Mouse (Mus musculus) olfactory bulb, adult 2 months (tissue): Measurements from ENCODE around the gene Prss23. TPM values are rescaled to one million over a fixed set of nuclear protein-coding genes. Genes with fewer than 3 reads are reported as not detected.

Experiments
- H3K27ac ChIP-seq: fragments of 200-500 bp; 2 replicates; pipeline ENCODE4 v1.5.1; 2012; ENCODE audit warnings: low read depth, low read length; ENCODE audit not compliant: insufficient read depth
- H3K4me1 ChIP-seq: fragments of 200-500 bp; 2 replicates; pipeline ENCODE4 v1.6.1; 2012; ENCODE audit warnings: low read length; ENCODE audit not compliant: control insufficient read depth, insufficient read depth
- H3K4me3 ChIP-seq: fragments of 200-500 bp; 2 replicates; pipeline ENCODE4 v1.5.1; 2012; ENCODE audit warnings: mild to moderate bottlenecking, low read depth, low read length, moderate library complexity; ENCODE audit not compliant: insufficient read depth
- CTCF ChIP-seq: fragments of 200-500 bp; IDR thresholded peaks from 2 replicates; pipeline ENCODE4 v1.5.1; 2012; ENCODE audit warnings: low read depth, mild to moderate bottlenecking, low read length, moderate library complexity; ENCODE audit not compliant: insufficient read depth
- POLR2A ChIP-seq: fragments of 200-500 bp; IDR thresholded peaks from 2 replicates; pipeline ENCODE4 v1.6.1; 2012; ENCODE audit warnings: mild to moderate bottlenecking, low read depth, low read length, moderate library complexity; ENCODE audit not compliant: insufficient read depth
- WGBS: fragments of 180-500 bp; shearing (Covaris S2); methylation state at CpG from one replicate; pipeline ENCODE4 v1.1.7; 2018; 5-methylcytosine and 5-hydroxymethylcytosine counted together
- polyA plus RNA-seq: library from polyadenylated mRNA; stranded (reverse); fragments of >200 nt; gene quantifications from 2 replicates; pipeline ENCODE4 v1.2.4, GENCODE M21; 2012; ENCODE audit warnings: low replicate concordance; ENCODE audit not compliant: missing spikeins, insufficient read depth, insufficient read length

Prss23 gene
- polyA plus RNA-seq, 1 experiment: not detected

DNA sequence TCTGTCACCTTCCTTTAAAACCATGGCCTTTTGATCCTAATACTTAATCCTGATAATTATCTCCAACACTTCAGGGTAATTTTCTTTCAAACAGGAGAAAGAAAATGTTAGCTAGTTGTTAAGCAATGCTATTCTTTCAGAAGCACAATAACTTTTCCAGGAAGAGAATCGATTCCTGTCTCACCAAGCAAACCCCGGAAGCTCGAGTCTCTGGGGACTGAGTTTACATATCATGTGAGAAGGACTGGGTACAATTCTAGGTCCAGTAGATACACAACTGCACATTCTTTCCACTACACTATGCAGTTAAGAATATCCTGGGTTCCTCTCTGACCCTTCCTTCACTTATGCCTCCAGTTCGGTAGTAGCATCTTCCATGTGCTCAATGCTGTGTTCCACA, 29.7 kb upstream of the Prss23 start:
- Histone ChIP-seq H3K4me3 (no peak overlapping the region), H3K27ac (no peak overlapping the region), H3K4me1 (peaks cover 12% of the 10 kb centered on the region)
- TF ChIP-seq POLR2A (no peak), CTCF (no peak)
- WGBS: 54% methylated on average over 4 of the region's 4 CpGs

DNA sequence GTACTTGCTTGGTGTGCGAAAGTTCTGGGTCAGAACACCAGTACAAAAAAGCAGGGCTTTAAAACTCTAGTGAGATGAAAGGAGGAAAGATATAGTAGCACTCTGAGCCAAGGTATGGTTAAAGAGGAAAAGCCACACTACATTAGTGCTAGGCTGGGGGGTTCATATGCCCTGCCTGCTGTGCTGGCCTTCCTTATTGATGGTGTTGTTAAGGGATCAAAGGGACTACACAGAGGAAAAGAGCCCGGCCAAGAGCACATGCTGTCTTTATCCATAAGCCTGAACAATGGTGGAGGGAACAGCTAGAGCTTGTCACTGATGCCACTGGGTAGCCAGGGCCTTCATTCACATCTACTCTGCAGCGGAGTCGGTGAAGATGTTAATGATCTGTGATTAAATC, 28.2 kb upstream of the Prss23 start:
- Histone ChIP-seq H3K27ac (no peak overlapping the region), H3K4me1 (peaks cover 11% of the 10 kb centered on the region), H3K4me3 (no peak overlapping the region)
- 64% methylated on average over 4 of the region's 4 CpGs for WGBS
- no peak for TF ChIP-seq CTCF
- TF ChIP-seq POLR2A: no peak

DNA sequence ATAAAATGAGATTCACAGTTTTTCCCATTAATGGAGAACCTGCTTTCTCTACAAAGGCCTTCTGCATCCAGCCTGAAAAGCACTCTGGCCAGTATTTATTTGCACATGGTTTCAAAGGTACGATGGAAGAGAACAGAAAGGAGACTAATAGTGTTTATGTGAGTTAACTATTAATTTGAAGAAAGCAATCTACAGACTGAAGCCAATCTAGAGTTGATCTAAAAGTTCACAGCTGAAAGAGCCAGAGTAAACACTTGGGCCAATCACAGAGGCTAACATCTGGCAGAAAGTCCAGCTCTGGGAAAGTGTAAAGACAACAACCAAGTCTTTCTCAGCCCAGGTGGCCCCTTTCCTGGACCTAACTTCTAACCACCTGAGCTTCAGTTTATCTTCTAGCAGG, 27.1 kb upstream of the Prss23 start:
- H3K4me3 ChIP-seq: no peak overlapping the region
- WGBS: 85% methylated on average over 1 of the region's 1 CpGs
- no peak overlapping the region for H3K27ac ChIP-seq
- TF ChIP-seq CTCF: no peak
- no peak for TF ChIP-seq POLR2A
- H3K4me1 ChIP-seq: peaks cover 8% of the 10 kb centered on the region

DNA sequence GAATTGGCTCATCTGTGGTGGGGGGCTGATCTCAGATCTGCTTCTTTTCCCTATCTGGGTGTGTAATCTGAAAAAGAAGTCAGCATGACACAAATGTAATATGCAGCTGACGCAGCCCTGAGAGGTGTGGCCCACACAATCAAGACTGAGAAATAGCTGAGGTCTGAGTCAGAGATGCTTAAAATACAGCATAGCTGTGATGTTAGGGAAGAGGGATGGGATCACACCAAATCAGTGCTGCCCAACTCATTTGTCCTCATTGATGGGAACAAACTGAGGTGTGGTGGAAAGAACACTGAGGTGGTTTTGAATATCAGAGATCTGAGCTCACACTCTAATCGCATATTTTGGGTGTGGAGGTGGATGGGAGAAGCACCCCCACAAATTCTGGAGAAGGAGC, 14.0 kb upstream of the Prss23 start:
- H3K4me1 ChIP-seq: no peaks in the 10 kb centered on the region
- 58% methylated on average over 2 of the region's 2 CpGs for WGBS
- TF ChIP-seq POLR2A (no peak), CTCF (no peak)
- H3K27ac ChIP-seq: peak overlapping the region; percentile 8
- no peak overlapping the region for H3K4me3 ChIP-seq

DNA sequence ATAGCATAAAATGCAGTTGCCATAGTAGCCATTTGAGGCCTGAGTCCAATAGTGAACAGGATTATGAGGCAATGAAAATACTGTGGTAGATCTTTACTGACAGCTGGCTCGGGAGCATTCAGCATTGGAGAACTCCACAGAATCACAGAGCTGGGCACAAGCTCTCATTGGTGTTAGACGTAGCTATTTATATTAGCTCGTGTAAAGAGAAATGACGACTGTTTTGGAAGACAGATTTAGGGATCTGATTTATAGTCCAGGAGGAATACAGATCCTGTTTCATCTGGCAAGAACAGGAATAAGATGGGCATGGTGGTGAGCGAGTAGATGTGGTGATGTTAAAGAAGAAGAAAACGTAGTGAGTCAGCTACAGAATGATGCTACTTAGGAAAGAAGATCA, 12.4 kb upstream of the Prss23 start:
- Histone ChIP-seq H3K4me3 (no peak overlapping the region), H3K4me1 (no peaks in the 10 kb centered on the region), H3K27ac (no peak overlapping the region)
- WGBS: 90% methylated on average over 6 of the region's 6 CpGs
- TF ChIP-seq CTCF: no peak
- TF ChIP-seq POLR2A: no peak

DNA sequence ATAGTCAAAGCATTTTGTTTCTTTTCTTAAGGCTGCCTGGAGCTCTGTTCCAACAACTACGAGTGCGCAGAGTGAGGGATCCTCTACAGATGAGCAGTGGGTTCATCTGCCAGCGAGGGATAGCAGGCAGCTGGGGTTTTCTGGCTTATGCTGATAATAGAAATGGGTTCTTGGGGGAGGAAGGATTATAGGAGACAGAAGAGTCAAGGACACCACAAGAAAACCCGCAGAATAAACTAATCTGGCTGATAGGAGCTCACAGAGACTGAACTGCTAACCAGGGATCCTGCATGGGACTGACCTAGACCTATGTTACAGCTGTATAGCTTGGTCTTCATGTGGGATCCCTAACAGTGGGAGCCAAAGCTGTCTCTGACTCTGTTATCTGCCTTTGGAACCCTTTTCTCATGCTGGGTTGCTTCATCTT, 456 bp upstream of the Prss23 start:
- no peak overlapping the region for H3K4me3 ChIP-seq
- WGBS: 67% methylated on average over 4 of the region's 4 CpGs
- H3K4me1 ChIP-seq: peaks cover 8% of the 10 kb centered on the region

DNA sequence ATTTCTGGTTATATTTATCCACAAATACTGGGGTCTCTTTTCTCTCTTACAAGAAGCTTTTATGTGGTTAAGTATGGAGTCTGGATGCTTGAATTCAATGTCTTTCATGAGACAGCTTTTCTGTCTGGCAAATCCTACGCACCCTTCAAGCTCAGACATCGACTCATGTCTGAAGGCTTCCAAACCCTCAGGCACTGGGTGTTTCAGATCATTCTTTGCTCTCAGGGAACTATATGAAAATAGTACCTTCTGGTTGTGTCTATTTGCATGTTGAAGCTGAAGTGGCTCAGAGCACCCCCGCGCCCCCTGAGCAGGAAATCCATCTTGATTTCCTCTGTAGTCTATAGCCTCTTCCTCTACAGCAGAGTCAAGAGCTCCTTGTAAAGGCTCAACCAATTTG, 3.2 kb downstream of the Prss23 start:
- WGBS: 95% methylated on average over 4 of the region's 4 CpGs
- Histone ChIP-seq H3K27ac (no peak overlapping the region), H3K4me3 (no peak overlapping the region), H3K4me1 (peaks cover 8% of the 10 kb centered on the region)
- TF ChIP-seq POLR2A: no peak
- no peak for TF ChIP-seq CTCF

More for the DNA sequence above, 456 bp upstream of the Prss23 start:
- H3K27ac ChIP-seq: peak overlapping the region; percentile 84
- TF ChIP-seq CTCF (no peak), POLR2A (no peak)

DNA sequence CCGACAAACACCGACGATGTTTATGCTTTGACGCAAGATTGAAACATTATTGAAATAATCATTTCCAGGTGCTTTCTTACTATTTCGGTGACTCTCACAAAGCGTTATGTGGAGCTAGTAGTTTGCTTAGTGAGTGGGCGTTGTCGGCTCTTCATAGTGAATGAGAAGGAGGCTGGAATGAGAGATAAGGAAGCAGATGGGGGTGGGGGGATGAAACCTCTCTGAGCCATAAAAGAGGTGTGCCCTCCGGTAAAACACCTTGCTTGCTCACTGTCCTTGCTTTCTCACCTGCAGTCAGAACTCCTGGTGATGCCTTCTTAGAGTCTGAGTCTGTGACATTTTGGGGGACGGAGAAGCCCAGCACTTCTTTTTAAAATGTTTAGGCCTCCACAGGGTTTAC, 4.8 kb downstream of the Prss23 start:
- no peak overlapping the region for H3K27ac ChIP-seq
- H3K4me3 ChIP-seq: no peak overlapping the region
- TF ChIP-seq POLR2A: no peak
- TF ChIP-seq CTCF: no peak
- peaks cover 12% of the 10 kb centered on the region for H3K4me1 ChIP-seq
- 77% methylated on average over 10 of the region's 10 CpGs for WGBS

DNA sequence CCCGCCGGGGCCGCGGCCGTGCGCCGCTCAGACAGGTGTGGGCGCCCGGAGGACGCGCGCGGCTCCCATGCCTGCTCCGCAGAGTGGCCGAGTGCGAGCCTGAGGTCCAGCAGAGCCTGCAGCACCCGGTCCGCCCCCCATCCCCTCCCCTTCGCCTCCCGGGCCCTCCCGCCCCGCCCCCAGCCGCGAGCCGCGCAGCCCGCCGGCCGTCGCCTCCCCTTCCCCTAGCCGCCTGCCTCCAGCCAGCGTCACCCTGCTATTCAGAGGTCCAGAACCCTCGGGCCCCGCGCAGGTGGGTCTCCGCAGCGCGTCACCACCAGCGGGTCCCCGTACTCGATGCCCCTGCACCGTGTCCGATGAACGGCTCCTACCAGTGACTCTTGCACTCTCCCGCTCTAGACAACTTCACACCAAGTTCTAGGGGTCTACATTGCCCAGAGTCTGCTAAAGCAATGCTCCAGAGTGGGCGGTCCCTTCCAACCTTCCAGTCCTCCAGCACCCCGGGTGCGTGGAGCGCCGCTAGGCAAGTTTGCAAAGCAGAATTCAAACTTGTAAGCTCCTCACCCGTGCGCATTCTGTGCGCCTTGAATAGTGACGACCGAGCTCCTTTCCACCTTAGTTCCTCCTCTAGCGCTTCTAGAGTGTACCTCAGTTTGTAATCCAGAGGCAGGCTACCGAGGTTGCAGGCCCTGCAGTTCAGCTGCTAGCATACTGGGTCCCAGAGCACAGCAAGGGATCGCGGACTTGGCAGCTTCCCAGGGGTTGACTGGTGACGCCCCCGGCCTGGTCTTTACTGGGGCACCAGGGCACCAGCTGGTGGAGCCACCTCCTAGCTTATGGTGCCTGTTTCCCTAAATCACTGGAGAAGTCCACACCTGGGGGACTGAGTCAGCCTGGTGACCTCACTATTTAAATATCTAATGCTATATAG, 9.3 kb downstream of the Prss23 start:
- H3K27ac ChIP-seq: peak overlapping the region; percentile 27

More for the DNA sequence above, 9.3 kb downstream of the Prss23 start:
- 0 out of 2 replicates have a peak, but pooled peaks have one; percentile 23 for TF ChIP-seq CTCF
- no peak for TF ChIP-seq POLR2A
- WGBS: under 1% methylated on average over 55 of the region's 61 CpGs
- Histone ChIP-seq H3K4me3 (peak overlapping the region; percentile 61), H3K4me1 (peaks cover 7% of the 10 kb centered on the region; the same call in 1 of the 2 replicates)
